Mouse (Mus musculus) erythroblast, embryonic 14.5 days (primary cell): ENCODE results near the gene Rad51d.

Experiments used
- GATA1 ChIP-seq: IDR thresholded peaks from 2 replicates; pipeline ENCODE4 v1.6.1; 2012; ENCODE audit warnings: low read length, inconsistent platforms, mixed read lengths
- TAL1 ChIP-seq: IDR thresholded peaks from 3 replicates; pipeline ENCODE4 v1.6.1; 2012; ENCODE audit warnings: low read length, inconsistent platforms, mixed read lengths

- no peak for TF ChIP-seq TAL1
- no peak for TF ChIP-seq GATA1
Measured at GRCm38 (mm10) chr11:82890342-82890762, at the start of gene Rad51d.
